Mouse (Mus musculus): ENCODE results near the gene Ctbs. TPM values are rescaled to one million over a fixed set of nuclear protein-coding genes. Genes with fewer than 3 reads are reported as not detected.

The Ctbs gene
- polyA plus RNA-seq, 1 experiment from 2014 or later: 6.2 TPM

- 0 out of 2 replicates have a peak, but pooled peaks cover 2% of the 10 kb centered on the region for H3K4me1 ChIP-seq (ENCODE audit: control insufficient read depth, low read depth, low read length)
- H3K9ac ChIP-seq (ENCODE audit: low read depth, low read length): no peak overlapping the region
- peaks cover 70% of the 10 kb centered on the region for H3K36me3 ChIP-seq (ENCODE audit: control insufficient read depth, insufficient read depth)
- no peaks in the 10 kb centered on the region for H3K27me3 ChIP-seq (ENCODE audit: control insufficient read depth, insufficient read depth, low read depth, low read length)
- no peak overlapping the region for H3K4me3 ChIP-seq (ENCODE audit: low read depth, low read length)
- H3K27ac ChIP-seq (ENCODE audit: low read length): no peak overlapping the region
- no peak overlapping the region for H3K4me2 ChIP-seq (ENCODE audit: low read depth, low read length)
- 93% methylated on average over 12 of the region's 12 CpGs for WGBS (ENCODE audit: insufficient replicate concordance)
- ATAC-seq (ENCODE audit: low read depth): no peak
- H3K9me3 ChIP-seq (replicated peaks; ENCODE audit: control insufficient read depth, low read length): no peaks in the 10 kb centered on the region
Observed at GRCm38 (mm10) chr3:146440011-146440410, 9.6 kb upstream of the Ctbs start.

DNA sequence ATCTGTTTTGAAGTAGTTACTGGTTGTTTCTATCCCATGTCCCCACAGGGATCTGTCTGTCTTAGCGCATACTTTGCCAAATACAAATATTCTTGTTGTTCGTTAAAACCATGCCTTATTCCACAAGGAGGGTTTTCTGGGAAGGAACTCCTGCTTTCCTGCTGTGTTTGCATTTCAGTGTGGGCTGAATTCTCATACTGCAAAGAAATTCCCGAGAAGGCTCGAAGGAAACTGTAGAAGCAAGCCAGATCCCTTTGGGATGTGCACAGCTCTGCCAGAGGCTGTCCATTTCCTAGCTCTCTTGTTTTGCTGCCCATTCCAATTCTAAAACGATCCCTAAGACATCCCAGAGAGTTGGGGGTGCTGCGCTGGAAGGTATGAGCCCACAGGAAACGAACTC is 9.2 kb upstream of the Ctbs start:
- Histone ChIP-seq H3K9me3 (replicated peaks; ENCODE audit: control insufficient read depth, low read length) (no peaks in the 10 kb centered on the region), H3K4me2 (ENCODE audit: low read depth, low read length) (no peak overlapping the region), H3K27ac (ENCODE audit: low read length) (no peak overlapping the region), H3K27me3 (ENCODE audit: control insufficient read depth, insufficient read depth, low read depth, low read length) (no peaks in the 10 kb centered on the region), H3K4me1 (ENCODE audit: control insufficient read depth, low read depth, low read length) (0 out of 2 replicates have a peak, but pooled peaks cover 2% of the 10 kb centered on the region), H3K36me3 (ENCODE audit: control insufficient read depth, insufficient read depth) (peaks cover 66% of the 10 kb centered on the region), H3K4me3 (ENCODE audit: low read depth, low read length) (no peak overlapping the region), H3K9ac (ENCODE audit: low read depth, low read length) (no peak overlapping the region)
- ATAC-seq (ENCODE audit: low read depth): no peak
- 87% methylated on average over 7 of the region's 7 CpGs for WGBS (ENCODE audit: insufficient replicate concordance)

DNA sequence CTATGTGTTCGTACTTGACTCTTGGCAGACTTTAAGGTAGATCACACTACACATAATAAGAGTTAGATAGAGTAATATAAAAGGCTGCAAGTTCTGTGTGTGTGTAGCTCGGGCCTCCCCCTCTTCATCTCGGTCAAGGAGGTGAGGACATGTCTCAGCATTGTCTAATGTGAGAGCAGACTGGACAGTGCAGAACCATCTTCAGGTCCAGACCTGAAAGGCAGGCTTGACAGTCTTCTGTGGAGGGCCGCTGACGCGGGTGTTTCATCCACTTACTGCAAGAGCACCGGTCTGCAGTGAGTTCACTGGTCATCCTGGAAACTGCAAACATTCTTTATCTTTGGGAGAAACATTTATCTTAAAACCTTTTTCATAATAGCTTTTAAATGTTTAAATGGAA is 7.1 kb upstream of the Ctbs start:
- H3K27ac ChIP-seq (ENCODE audit: low read length): no peak overlapping the region
- 0 out of 2 replicates have a peak, but pooled peaks cover 2% of the 10 kb centered on the region for H3K4me1 ChIP-seq (ENCODE audit: control insufficient read depth, low read depth, low read length)
- H3K36me3 ChIP-seq (ENCODE audit: control insufficient read depth, insufficient read depth): peaks cover 50% of the 10 kb centered on the region
- H3K9ac ChIP-seq (ENCODE audit: low read depth, low read length): no peak overlapping the region
- no peaks in the 10 kb centered on the region for H3K27me3 ChIP-seq (ENCODE audit: control insufficient read depth, insufficient read depth, low read depth, low read length)
- no peaks in the 10 kb centered on the region for H3K9me3 ChIP-seq (replicated peaks; ENCODE audit: control insufficient read depth, low read length)
- WGBS (ENCODE audit: insufficient replicate concordance): 89% methylated on average over 7 of the region's 7 CpGs
- ATAC-seq (ENCODE audit: low read depth): no peak
- no peak overlapping the region for H3K4me3 ChIP-seq (ENCODE audit: low read depth, low read length)
- no peak overlapping the region for H3K4me2 ChIP-seq (ENCODE audit: low read depth, low read length)

DNA sequence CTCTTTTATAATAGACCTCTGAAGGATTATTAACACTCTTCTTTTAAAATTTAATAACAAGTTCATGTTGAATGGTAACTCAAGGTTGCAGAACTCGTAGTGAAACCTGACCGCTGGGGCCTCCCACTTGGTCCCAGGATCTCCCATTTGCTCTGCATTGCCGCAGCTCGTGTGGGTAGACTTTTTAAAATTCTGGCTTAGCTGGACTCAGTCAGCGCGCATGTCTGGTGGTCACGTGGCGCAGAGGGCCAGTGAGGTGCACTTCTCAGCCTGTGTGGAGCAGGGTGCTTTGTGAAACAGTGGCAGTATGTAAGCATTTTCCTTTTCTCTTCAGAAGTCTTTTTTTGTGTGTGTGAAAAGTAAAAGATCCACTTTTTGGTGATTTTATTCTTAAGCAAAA is 6.7 kb upstream of the Ctbs start:
- Histone ChIP-seq H3K4me1 (ENCODE audit: control insufficient read depth, low read depth, low read length) (0 out of 2 replicates have a peak, but pooled peaks cover 2% of the 10 kb centered on the region), H3K27me3 (ENCODE audit: control insufficient read depth, insufficient read depth, low read depth, low read length) (no peaks in the 10 kb centered on the region), H3K36me3 (ENCODE audit: control insufficient read depth, insufficient read depth) (peaks cover 45% of the 10 kb centered on the region), H3K4me3 (ENCODE audit: low read depth, low read length) (no peak overlapping the region), H3K27ac (ENCODE audit: low read length) (no peak overlapping the region), H3K9ac (ENCODE audit: low read depth, low read length) (no peak overlapping the region), H3K4me2 (ENCODE audit: low read depth, low read length) (no peak overlapping the region), H3K9me3 (replicated peaks; ENCODE audit: control insufficient read depth, low read length) (no peaks in the 10 kb centered on the region)
- 94% methylated on average over 8 of the region's 8 CpGs for WGBS (ENCODE audit: insufficient replicate concordance)
- no peak for ATAC-seq (ENCODE audit: low read depth)

- peaks cover 41% of the 10 kb centered on the region for H3K36me3 ChIP-seq (ENCODE audit: control insufficient read depth, insufficient read depth)
- no peak overlapping the region for H3K4me2 ChIP-seq (ENCODE audit: low read depth, low read length)
- no peak overlapping the region for H3K4me3 ChIP-seq (ENCODE audit: low read depth, low read length)
- no peaks in the 10 kb centered on the region for H3K9me3 ChIP-seq (replicated peaks; ENCODE audit: control insufficient read depth, low read length)
- WGBS (ENCODE audit: insufficient replicate concordance): 87% methylated on average over 7 of the region's 7 CpGs
- H3K9ac ChIP-seq (ENCODE audit: low read depth, low read length): no peak overlapping the region
- no peaks in the 10 kb centered on the region for H3K27me3 ChIP-seq (ENCODE audit: control insufficient read depth, insufficient read depth, low read depth, low read length)
- H3K4me1 ChIP-seq (ENCODE audit: control insufficient read depth, low read depth, low read length): peaks cover 5% of the 10 kb centered on the region
- peak; percentile 49 for ATAC-seq (ENCODE audit: low read depth)
- H3K27ac ChIP-seq (ENCODE audit: low read length): no peak overlapping the region
Observed at GRCm38 (mm10) chr3:146443380-146443779, 6.2 kb upstream of the Ctbs start.

DNA sequence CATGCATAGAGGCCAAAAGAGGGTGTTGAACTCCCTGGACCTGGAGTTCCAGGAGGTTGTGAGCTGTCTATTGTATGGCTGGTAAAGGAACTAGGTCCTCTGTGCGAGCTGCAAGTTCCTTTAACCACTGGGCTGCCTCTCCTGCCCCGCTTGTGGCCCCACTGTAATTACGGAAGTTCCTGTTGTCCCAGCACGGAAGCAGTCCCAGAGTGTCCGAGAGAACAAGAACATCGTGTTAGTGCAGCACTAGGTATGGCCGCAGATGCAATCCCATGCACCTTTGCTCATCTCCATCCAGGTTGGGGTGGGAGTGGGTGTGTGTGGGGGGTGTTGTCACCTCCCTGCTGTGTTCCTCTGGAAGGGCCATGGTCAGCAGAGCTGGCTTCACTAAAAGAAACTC is 4.7 kb upstream of the Ctbs start:
- Histone ChIP-seq H3K27ac (ENCODE audit: low read length) (peak overlapping the region; percentile 21; the same call in 1 of the 2 replicates), H3K4me1 (ENCODE audit: control insufficient read depth, low read depth, low read length) (peaks cover 8% of the 10 kb centered on the region), H3K4me3 (ENCODE audit: low read depth, low read length) (no peak overlapping the region), H3K4me2 (ENCODE audit: low read depth, low read length) (no peak overlapping the region), H3K9ac (ENCODE audit: low read depth, low read length) (no peak overlapping the region), H3K9me3 (replicated peaks; ENCODE audit: control insufficient read depth, low read length) (no peaks in the 10 kb centered on the region), H3K36me3 (ENCODE audit: control insufficient read depth, insufficient read depth) (peaks cover 33% of the 10 kb centered on the region), H3K27me3 (ENCODE audit: control insufficient read depth, insufficient read depth, low read depth, low read length) (no peaks in the 10 kb centered on the region)
- WGBS (ENCODE audit: insufficient replicate concordance): 70% methylated on average over 7 of the region's 7 CpGs
- peak; percentile 19 for ATAC-seq (ENCODE audit: low read depth)

- no peak overlapping the region for H3K27ac ChIP-seq (ENCODE audit: low read length)
- no peaks in the 10 kb centered on the region for H3K27me3 ChIP-seq (ENCODE audit: control insufficient read depth, insufficient read depth, low read depth, low read length)
- no peak overlapping the region for H3K9ac ChIP-seq (ENCODE audit: low read depth, low read length)
- H3K4me2 ChIP-seq (ENCODE audit: low read depth, low read length): no peak overlapping the region
- no peak overlapping the region for H3K4me3 ChIP-seq (ENCODE audit: low read depth, low read length)
- 89% methylated on average over 5 of the region's 5 CpGs for WGBS (ENCODE audit: insufficient replicate concordance)
- no peaks in the 10 kb centered on the region for H3K9me3 ChIP-seq (replicated peaks; ENCODE audit: control insufficient read depth, low read length)
- peaks cover 16% of the 10 kb centered on the region for H3K36me3 ChIP-seq (ENCODE audit: control insufficient read depth, insufficient read depth)
- no peak for ATAC-seq (ENCODE audit: low read depth)
- peaks cover 18% of the 10 kb centered on the region for H3K4me1 ChIP-seq (ENCODE audit: control insufficient read depth, low read depth, low read length)
Observed at GRCm38 (mm10) chr3:146447156-146447555, 2.4 kb upstream of the Ctbs start.

- no peak overlapping the region for H3K4me3 ChIP-seq (ENCODE audit: low read depth, low read length)
- no peak overlapping the region for H3K9ac ChIP-seq (ENCODE audit: low read depth, low read length)
- H3K9me3 ChIP-seq (replicated peaks; ENCODE audit: control insufficient read depth, low read length): no peaks in the 10 kb centered on the region
- whole genome bisulfite sequencing (ENCODE audit: insufficient replicate concordance): 78% methylated on average over 3 of the region's 3 CpGs
- H3K27ac ChIP-seq (ENCODE audit: low read length): no peak overlapping the region
- H3K4me1 ChIP-seq (ENCODE audit: control insufficient read depth, low read depth, low read length): peaks cover 18% of the 10 kb centered on the region
- no peaks in the 10 kb centered on the region for H3K27me3 ChIP-seq (ENCODE audit: control insufficient read depth, insufficient read depth, low read depth, low read length)
- no peak overlapping the region for H3K4me2 ChIP-seq (ENCODE audit: low read depth, low read length)
- H3K36me3 ChIP-seq (ENCODE audit: control insufficient read depth, insufficient read depth): peaks cover 12% of the 10 kb centered on the region
- ATAC-seq (ENCODE audit: low read depth): no peak
Observed at GRCm38 (mm10) chr3:146447598-146447997, 2.0 kb upstream of the Ctbs start.

- Histone ChIP-seq H3K4me1 (ENCODE audit: control insufficient read depth, low read depth, low read length) (peaks cover 18% of the 10 kb centered on the region), H3K36me3 (ENCODE audit: control insufficient read depth, insufficient read depth) (peaks cover 10% of the 10 kb centered on the region; the same call in 1 of the 2 replicates), H3K27ac (ENCODE audit: low read length) (no peak overlapping the region), H3K9me3 (replicated peaks; ENCODE audit: control insufficient read depth, low read length) (no peaks in the 10 kb centered on the region), H3K4me3 (ENCODE audit: low read depth, low read length) (no peak overlapping the region), H3K27me3 (ENCODE audit: control insufficient read depth, insufficient read depth, low read depth, low read length) (no peaks in the 10 kb centered on the region), H3K9ac (ENCODE audit: low read depth, low read length) (no peak overlapping the region), H3K4me2 (ENCODE audit: low read depth, low read length) (no peak overlapping the region)
- 54% methylated on average over 10 of the region's 10 CpGs for WGBS (ENCODE audit: insufficient replicate concordance)
- ATAC-seq (ENCODE audit: low read depth): no peak
Observed at GRCm38 (mm10) chr3:146448372-146448771, 1.2 kb upstream of the Ctbs start.
